Mouse (Mus musculus) kidney, adult 2 months (tissue): ENCODE results near the gene Commd4. TPM values are rescaled to one million over a fixed set of nuclear protein-coding genes. Genes with fewer than 3 reads are reported as not detected.

Experiments
- DNase-seq: peaks from one replicate; pipeline ENCODE4 v3.0.0; 2021
- H3K27ac ChIP-seq: fragments of 200-500 bp; 2 replicates; pipeline ENCODE4 v1.5.1; 2012; ENCODE audit warnings: low read depth, low read length, control low read depth, inconsistent platforms; ENCODE audit not compliant: insufficient read depth
- H3K27me3 ChIP-seq: fragments of 200-500 bp; replicated peaks from 2 replicates; pipeline ENCODE4 v1.6.1; 2012; ENCODE audit warnings: mild to moderate bottlenecking, moderate library complexity, low read length, inconsistent platforms; ENCODE audit not compliant: control insufficient read depth, insufficient read depth
- H3K36me3 ChIP-seq: fragments of 200-500 bp; 2 replicates; pipeline ENCODE4 v1.6.1; 2012; ENCODE audit warnings: mild to moderate bottlenecking, moderate library complexity, low read length, inconsistent platforms; ENCODE audit not compliant: control insufficient read depth, insufficient read depth
- H3K4me1 ChIP-seq: fragments of 200-500 bp; 2 replicates; pipeline ENCODE4 v1.6.1; 2011; ENCODE audit warnings: low read length; ENCODE audit not compliant: control insufficient read depth, insufficient read depth
- H3K4me3 ChIP-seq: fragments of 200-500 bp; 2 replicates; pipeline ENCODE4 v1.5.1; 2011; ENCODE audit warnings: mild to moderate bottlenecking, low read depth, low read length, control low read depth; ENCODE audit not compliant: insufficient read depth
- CTCF ChIP-seq: fragments of 200-500 bp; conservative IDR thresholded peaks from 2 replicates; pipeline ENCODE4 v1.5.1; 2011; ENCODE audit warnings: low read depth, mild to moderate bottlenecking, control low read depth, low read length, moderate library complexity, mixed read lengths; ENCODE audit not compliant: insufficient read depth, insufficient read length
- POLR2A ChIP-seq: fragments of 200-500 bp; IDR thresholded peaks from one replicate; pipeline ENCODE4 v1.6.1; 2011; ENCODE audit warnings: low read depth, low read length, control low read depth
- WGBS: fragments of 180-500 bp; shearing (Covaris S2); methylation state at CpG from one replicate; pipeline ENCODE4 v1.1.7; 2018; 5-methylcytosine and 5-hydroxymethylcytosine counted together
- polyA plus RNA-seq: library from polyadenylated mRNA; depleted of rRNA; stranded (reverse); fragments of >200 nt; gene quantifications from 2 replicates; pipeline ENCODE4 v1.2.3, GENCODE M21; 2012

Commd4 gene
- polyA plus RNA-seq, 1 experiment = 133 TPM

- Histone ChIP-seq H3K27me3 (no peaks in the 10 kb centered on the region), H3K4me1 (no peaks in the 10 kb centered on the region), H3K36me3 (no peaks in the 10 kb centered on the region), H3K4me3 (no peak overlapping the region), H3K27ac (no peak overlapping the region)
- TF ChIP-seq CTCF (no peak), POLR2A (no peak)
- no peak for DNase-seq
- 53% methylated on average over 2 of the region's 2 CpGs for WGBS
These were observed 5.0 kb upstream of the Commd4 start for GRCm38 (mm10) chr9:57163137-57163536.

DNA sequence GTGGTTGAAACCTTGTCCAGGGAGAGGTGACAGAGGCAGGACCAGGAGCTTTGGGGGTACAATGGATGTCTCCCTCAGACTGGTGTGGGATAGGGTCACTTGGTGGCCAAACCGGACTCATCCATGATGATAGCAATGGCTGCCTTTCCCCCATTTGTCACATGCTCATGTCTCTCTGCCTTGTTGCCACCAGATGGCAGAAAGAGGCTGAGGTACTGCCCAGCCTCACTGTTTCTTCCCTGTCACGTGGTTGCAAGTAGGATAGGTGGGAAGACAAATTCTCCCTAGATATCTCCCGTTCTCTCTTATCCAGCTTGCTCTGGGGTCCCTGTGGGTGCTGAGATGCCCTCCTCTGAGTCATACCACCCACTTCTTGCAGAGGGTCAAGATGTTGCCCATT lies 4.4 kb upstream of the Commd4 start:
- Histone ChIP-seq H3K27ac (no peak overlapping the region), H3K4me1 (peaks cover 3% of the 10 kb centered on the region; the same call in 1 of the 2 replicates), H3K36me3 (no peaks in the 10 kb centered on the region), H3K27me3 (no peaks in the 10 kb centered on the region), H3K4me3 (no peak overlapping the region)
- TF ChIP-seq POLR2A = no peak
- peak; percentile 84 for TF ChIP-seq CTCF
- WGBS = 1% methylated on average over 3 of the region's 3 CpGs
- peak; percentile 45 for DNase-seq

DNA sequence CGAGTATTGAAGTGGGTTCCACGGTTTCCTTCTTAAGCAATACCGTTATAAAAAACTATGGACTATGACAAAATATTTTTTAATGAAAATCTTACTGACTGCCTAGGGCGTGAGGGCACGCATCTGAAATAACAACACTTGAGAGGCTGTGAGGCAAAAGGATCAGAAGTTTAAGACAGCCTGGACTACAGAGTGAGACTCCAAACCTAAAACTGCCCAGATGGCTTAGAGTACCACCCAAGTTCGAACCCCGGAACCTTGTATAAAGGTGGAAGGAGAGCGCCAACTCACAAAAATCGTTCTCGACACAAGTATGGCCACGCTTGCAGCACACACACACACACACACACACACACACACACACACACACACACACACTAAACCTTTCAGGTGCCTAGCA lies 375 bp upstream of the Commd4 start:
- Histone ChIP-seq H3K27me3 (no peaks in the 10 kb centered on the region), H3K27ac (no peak overlapping the region), H3K4me1 (peaks cover 3% of the 10 kb centered on the region; the same call in 1 of the 2 replicates), H3K4me3 (peak overlapping the region; percentile 77), H3K36me3 (no peaks in the 10 kb centered on the region)
- TF ChIP-seq POLR2A (no peak), CTCF (no peak)
- DNase-seq = no peak
- WGBS = 37% methylated on average over 11 of the region's 11 CpGs

- no peak overlapping the region for H3K27ac ChIP-seq
- TF ChIP-seq POLR2A = no peak
- no peak for TF ChIP-seq CTCF
- peaks cover 3% of the 10 kb centered on the region; the same call in 1 of the 2 replicates for H3K4me1 ChIP-seq
- DNase-seq = no peak
- H3K4me3 ChIP-seq = peak overlapping the region; percentile 77
- WGBS = 25% methylated on average over 13 of the region's 13 CpGs
- H3K36me3 ChIP-seq = no peaks in the 10 kb centered on the region
- no peaks in the 10 kb centered on the region for H3K27me3 ChIP-seq
These were observed 632 bp downstream of the Commd4 start for GRCm38 (mm10) chr9:57157499-57157898.

- Histone ChIP-seq H3K36me3 (no peaks in the 10 kb centered on the region), H3K4me3 (no peak overlapping the region), H3K27ac (no peak overlapping the region), H3K27me3 (no peaks in the 10 kb centered on the region), H3K4me1 (peaks cover 3% of the 10 kb centered on the region; the same call in 1 of the 2 replicates)
- TF ChIP-seq CTCF (no peak), POLR2A (no peak)
- 83% methylated on average over 8 of the region's 8 CpGs for WGBS
- no peak for DNase-seq
These were observed 1.3 kb downstream of the Commd4 start for GRCm38 (mm10) chr9:57156823-57157222.

GRCm38 (mm10) chr9:57156383-57156782 lies 1.7 kb downstream of the Commd4 start:
- no peaks in the 10 kb centered on the region for H3K36me3 ChIP-seq
- DNase-seq = no peak
- TF ChIP-seq CTCF (no peak), POLR2A (no peak)
- no peaks in the 10 kb centered on the region for H3K27me3 ChIP-seq
- peaks cover 3% of the 10 kb centered on the region; the same call in 1 of the 2 replicates for H3K4me1 ChIP-seq
- no peak overlapping the region for H3K4me3 ChIP-seq
- 96% methylated on average over 7 of the region's 7 CpGs for whole genome bisulfite sequencing
- no peak overlapping the region for H3K27ac ChIP-seq

- 50% methylated on average over 6 of the region's 6 CpGs for WGBS
- H3K4me1 ChIP-seq = 0 out of 2 replicates have a peak, but pooled peaks cover 6% of the 10 kb centered on the region
- H3K27ac ChIP-seq = no peak overlapping the region
- H3K4me3 ChIP-seq = no peak overlapping the region
- no peaks in the 10 kb centered on the region for H3K36me3 ChIP-seq
- TF ChIP-seq POLR2A (no peak), CTCF (no peak)
- DNase-seq = no peak
- no peaks in the 10 kb centered on the region for H3K27me3 ChIP-seq
These were observed 5.8 kb downstream of the Commd4 start for GRCm38 (mm10) chr9:57152331-57152730.

GRCm38 (mm10) chr9:57150192-57150591 lies 7.9 kb downstream of the Commd4 start:
- H3K4me1 ChIP-seq = 0 out of 2 replicates have a peak, but pooled peaks cover 6% of the 10 kb centered on the region
- no peak overlapping the region for H3K4me3 ChIP-seq
- H3K27me3 ChIP-seq = no peaks in the 10 kb centered on the region
- H3K36me3 ChIP-seq = no peaks in the 10 kb centered on the region
- no peak for DNase-seq
- H3K27ac ChIP-seq = no peak overlapping the region
- WGBS = 86% methylated on average over 5 of the region's 5 CpGs
- TF ChIP-seq CTCF = no peak
- no peak for TF ChIP-seq POLR2A
